Mouse (Mus musculus): ENCODE data around the gene Upb1. TPM values are rescaled to one million over a fixed set of nuclear protein-coding genes. Genes with fewer than 3 reads are reported as not detected.
"Not testable (repeated sequence)": the region's sequence is repeated elsewhere in the genome, so short reads cannot be mapped to it uniquely, and the experiment has no call there.

The Upb1 gene
- total RNA-seq, 1 experiment, result 0.62 TPM

DNA sequence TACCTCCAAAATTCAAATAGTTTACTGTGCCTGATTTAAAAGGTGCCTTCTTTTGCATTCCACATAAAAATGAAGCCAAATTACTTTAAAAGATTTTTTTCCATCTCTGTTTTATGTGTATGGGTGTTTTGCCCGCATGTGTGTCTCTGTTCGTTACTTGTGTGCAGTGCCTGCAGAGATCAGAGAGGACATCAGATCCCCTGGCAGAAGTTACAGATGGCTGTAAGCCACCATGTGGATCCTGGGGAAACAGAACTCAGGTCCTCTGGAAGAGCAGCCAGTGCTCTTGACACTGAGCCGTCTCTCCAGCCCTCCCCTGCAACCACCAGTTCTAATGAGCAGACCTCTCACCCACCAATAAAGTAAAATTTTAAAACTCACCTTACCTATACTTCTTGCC, 61.8 kb downstream of the Upb1 start:
- Histone ChIP-seq H3K9ac (ENCODE audit: insufficient read depth, low read depth, low read length, poor library complexity, severe bottlenecking) (no peak overlapping the region), H3K36me3 (ENCODE audit: control insufficient read depth, insufficient read depth, low read length, poor library complexity, severe bottlenecking) (no peaks in the 10 kb centered on the region), H3K9me3 (ENCODE audit: control insufficient read depth, insufficient read depth, low read depth, low read length) (no peaks in the 10 kb centered on the region), H3K4me1 (ENCODE audit: control insufficient read depth in 2 of 2, insufficient read depth in 2 of 2, low read length in 2 of 2, poor library complexity in 1 of 2) (no peaks in the 10 kb centered on the region), H3K4me3 (ENCODE audit: insufficient read depth in 1 of 2, low read depth in 1 of 2, low read length in 2 of 2, poor library complexity in 1 of 2, severe bottlenecking in 1 of 2) (no peak overlapping the region), H3K27ac (ENCODE audit: insufficient read depth, low read depth, low read length, poor library complexity, severe bottlenecking) (no peak overlapping the region)
- TF ChIP-seq HCFC1 (IDR thresholded peaks at IDR 0.05; ENCODE audit: borderline replicate concordance, insufficient read depth, low read length), result no peak
- TF ChIP-seq MAFK (IDR thresholded peaks at IDR 0.05; ENCODE audit: insufficient read depth, low read depth, low read length), result no peak
- TF ChIP-seq ZC3H11A (IDR thresholded peaks at IDR 0.05; ENCODE audit: borderline replicate concordance, low read depth, low read length), result no peak
- no peak for TF ChIP-seq ZNF384 (IDR thresholded peaks at IDR 0.05; ENCODE audit: low read depth, low read length)
- DNase-seq (ENCODE audit: low read depth, low spot score), result no peak
- in situ Hi-C loops (cut with MboI; ENCODE audit: low sequenced_read_pairs in 2 of 2, unreplicated experiment in 2 of 2), result no loop called here

DNA sequence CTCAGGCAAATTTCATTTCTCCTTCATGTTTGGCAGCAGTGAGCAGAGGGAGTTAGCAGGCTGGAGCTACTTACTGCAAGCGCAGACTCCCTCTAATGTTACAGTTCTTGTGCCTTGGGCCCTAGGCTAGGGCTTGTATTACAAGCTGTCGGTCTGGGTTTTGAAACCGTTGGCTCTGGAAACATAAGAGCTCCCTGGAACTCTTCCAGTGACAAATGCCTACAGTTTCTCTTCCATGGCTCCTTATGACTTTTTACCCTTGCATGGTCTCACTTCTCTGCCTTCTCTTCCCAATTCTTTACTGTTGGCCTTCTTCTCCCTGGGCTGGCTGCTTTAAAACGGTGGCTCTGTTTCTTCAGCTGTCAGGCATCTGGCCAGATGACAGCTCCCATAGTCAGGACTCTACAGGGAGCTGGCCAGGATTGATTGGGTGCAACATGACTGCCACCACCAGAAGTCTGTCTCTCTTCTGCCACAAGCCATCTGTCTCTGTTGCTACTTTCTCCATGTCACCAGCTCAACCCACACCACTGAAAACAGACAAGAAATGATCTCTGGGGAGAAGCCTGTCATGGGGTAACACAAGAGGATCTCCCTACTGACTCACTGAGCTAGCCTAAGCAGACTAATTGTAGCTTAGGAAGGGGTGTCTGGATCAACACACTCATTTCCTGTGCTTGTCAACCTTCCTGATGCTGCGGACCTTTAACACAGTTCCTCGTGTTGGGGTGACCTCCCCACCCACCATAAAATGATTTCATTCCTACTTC, 65.1 kb downstream of the Upb1 start:
- H3K9me3 ChIP-seq (ENCODE audit: control insufficient read depth, insufficient read depth, low read depth, low read length), result no peaks in the 10 kb centered on the region
- H3K4me1 ChIP-seq (ENCODE audit: control insufficient read depth in 2 of 2, insufficient read depth in 2 of 2, low read length in 2 of 2, poor library complexity in 1 of 2), result no peaks in the 10 kb centered on the region
- H3K36me3 ChIP-seq (ENCODE audit: control insufficient read depth, insufficient read depth, low read length, poor library complexity, severe bottlenecking), result no peaks in the 10 kb centered on the region
- no peak overlapping the region for H3K9ac ChIP-seq (ENCODE audit: insufficient read depth, low read depth, low read length, poor library complexity, severe bottlenecking)
- TF ChIP-seq ZC3H11A (IDR thresholded peaks at IDR 0.05; ENCODE audit: borderline replicate concordance, low read depth, low read length), result no peak
- TF ChIP-seq HCFC1 (IDR thresholded peaks at IDR 0.05; ENCODE audit: borderline replicate concordance, insufficient read depth, low read length), result no peak
- no peak for TF ChIP-seq CHD2 (IDR thresholded peaks at IDR 0.05; ENCODE audit: low read depth, low read length)
- TF ChIP-seq ZNF384 (IDR thresholded peaks at IDR 0.05; ENCODE audit: low read depth, low read length), result no peak
- no peak for TF ChIP-seq MAFK (IDR thresholded peaks at IDR 0.05; ENCODE audit: insufficient read depth, low read depth, low read length)
- no peak overlapping the region for H3K4me3 ChIP-seq (ENCODE audit: insufficient read depth in 1 of 2, low read depth in 1 of 2, low read length in 2 of 2, poor library complexity in 1 of 2, severe bottlenecking in 1 of 2)
- H3K27ac ChIP-seq (ENCODE audit: insufficient read depth, low read depth, low read length, poor library complexity, severe bottlenecking), result no peak overlapping the region
- in situ Hi-C loops (cut with MboI; ENCODE audit: low sequenced_read_pairs in 2 of 2, unreplicated experiment in 2 of 2), result no loop called here
- no peak for DNase-seq (ENCODE audit: low read depth, low spot score)

DNA sequence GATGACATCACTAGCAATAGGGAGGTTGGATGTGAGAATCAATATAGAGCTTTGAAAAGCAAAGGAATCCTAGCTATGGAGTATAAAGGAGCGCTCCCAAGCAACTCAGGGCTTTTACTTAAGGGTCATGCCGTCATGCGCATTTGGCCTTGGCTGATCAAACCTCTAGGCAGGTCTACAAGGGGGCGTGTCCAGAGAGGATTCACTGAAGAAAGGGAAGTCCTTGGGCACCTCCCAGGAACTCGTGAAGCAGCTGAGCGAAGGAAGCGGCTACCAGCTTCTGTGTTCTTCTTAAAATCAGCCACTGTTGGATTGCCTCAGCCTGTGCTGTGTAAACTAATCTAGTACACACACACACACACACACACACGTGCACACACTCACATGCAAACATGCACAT, 72.5 kb downstream of the Upb1 start:
- peak; percentile 34 for DNase-seq (ENCODE audit: low read depth, low spot score)
- H3K27ac ChIP-seq (ENCODE audit: insufficient read depth, low read depth, low read length, poor library complexity, severe bottlenecking), result no peak overlapping the region
- no peaks in the 10 kb centered on the region for H3K36me3 ChIP-seq (ENCODE audit: control insufficient read depth, insufficient read depth, low read length, poor library complexity, severe bottlenecking)
- in situ Hi-C loops (cut with MboI; ENCODE audit: low sequenced_read_pairs in 2 of 2, unreplicated experiment in 2 of 2), result no loop called here
- H3K9ac ChIP-seq (ENCODE audit: insufficient read depth, low read depth, low read length, poor library complexity, severe bottlenecking), result no peak overlapping the region
- TF ChIP-seq ZNF384 (IDR thresholded peaks at IDR 0.05; ENCODE audit: low read depth, low read length) (no peak), ZC3H11A (IDR thresholded peaks at IDR 0.05; ENCODE audit: borderline replicate concordance, low read depth, low read length) (no peak), MAFK (IDR thresholded peaks at IDR 0.05; ENCODE audit: insufficient read depth, low read depth, low read length) (no peak), HCFC1 (IDR thresholded peaks at IDR 0.05; ENCODE audit: borderline replicate concordance, insufficient read depth, low read length) (no peak), CHD2 (IDR thresholded peaks at IDR 0.05; ENCODE audit: low read depth, low read length) (no peak)
- H3K9me3 ChIP-seq (ENCODE audit: control insufficient read depth, insufficient read depth, low read depth, low read length), result no peaks in the 10 kb centered on the region
- H3K4me1 ChIP-seq (ENCODE audit: control insufficient read depth in 2 of 2, insufficient read depth in 2 of 2, low read length in 2 of 2, poor library complexity in 1 of 2), result 0 out of 4 replicates have a peak, but pooled peaks cover 0 to 2% of the 10 kb centered on the region in 2 experiments
- H3K4me3 ChIP-seq (ENCODE audit: insufficient read depth in 1 of 2, low read depth in 1 of 2, low read length in 2 of 2, poor library complexity in 1 of 2, severe bottlenecking in 1 of 2), result no peak overlapping the region

DNA sequence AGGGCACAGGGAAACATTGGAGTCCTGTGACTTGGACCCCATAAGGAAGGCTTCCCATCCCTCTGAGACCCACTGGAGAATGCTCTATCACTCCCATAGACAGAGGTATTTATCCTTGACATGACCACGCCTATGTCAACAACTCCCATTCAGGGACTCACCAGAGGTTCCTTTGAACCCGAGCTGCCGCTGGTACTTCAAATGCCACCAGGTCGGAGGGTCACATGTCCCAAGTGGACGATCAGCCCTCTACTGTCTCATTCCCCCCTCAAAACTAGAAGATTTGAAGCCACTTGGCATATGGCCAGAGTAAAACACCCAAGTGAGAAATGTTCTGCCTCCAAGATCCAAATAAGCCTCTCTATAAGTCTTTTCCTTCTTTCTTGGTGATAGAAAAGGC, 73.7 kb downstream of the Upb1 start:
- no peak overlapping the region for H3K27ac ChIP-seq (ENCODE audit: insufficient read depth, low read depth, low read length, poor library complexity, severe bottlenecking)
- H3K4me3 ChIP-seq (ENCODE audit: insufficient read depth in 1 of 2, low read depth in 1 of 2, low read length in 2 of 2, poor library complexity in 1 of 2, severe bottlenecking in 1 of 2), result no peak overlapping the region
- in situ Hi-C loops (cut with MboI; ENCODE audit: low sequenced_read_pairs in 2 of 2, unreplicated experiment in 2 of 2), result no loop called here
- DNase-seq (ENCODE audit: low read depth, low spot score), result no peak
- H3K9me3 ChIP-seq (ENCODE audit: control insufficient read depth, insufficient read depth, low read depth, low read length), result no peaks in the 10 kb centered on the region
- TF ChIP-seq HCFC1 (IDR thresholded peaks at IDR 0.05; ENCODE audit: borderline replicate concordance, insufficient read depth, low read length) (no peak), MAFK (IDR thresholded peaks at IDR 0.05; ENCODE audit: insufficient read depth, low read depth, low read length) (no peak)
- no peaks in the 10 kb centered on the region for H3K36me3 ChIP-seq (ENCODE audit: control insufficient read depth, insufficient read depth, low read length, poor library complexity, severe bottlenecking)
- H3K4me1 ChIP-seq (ENCODE audit: control insufficient read depth in 2 of 2, insufficient read depth in 2 of 2, low read length in 2 of 2, poor library complexity in 1 of 2), result 0 out of 4 replicates have a peak, but pooled peaks cover 0 to 2% of the 10 kb centered on the region in 2 experiments
- H3K9ac ChIP-seq (ENCODE audit: insufficient read depth, low read depth, low read length, poor library complexity, severe bottlenecking), result no peak overlapping the region

DNA sequence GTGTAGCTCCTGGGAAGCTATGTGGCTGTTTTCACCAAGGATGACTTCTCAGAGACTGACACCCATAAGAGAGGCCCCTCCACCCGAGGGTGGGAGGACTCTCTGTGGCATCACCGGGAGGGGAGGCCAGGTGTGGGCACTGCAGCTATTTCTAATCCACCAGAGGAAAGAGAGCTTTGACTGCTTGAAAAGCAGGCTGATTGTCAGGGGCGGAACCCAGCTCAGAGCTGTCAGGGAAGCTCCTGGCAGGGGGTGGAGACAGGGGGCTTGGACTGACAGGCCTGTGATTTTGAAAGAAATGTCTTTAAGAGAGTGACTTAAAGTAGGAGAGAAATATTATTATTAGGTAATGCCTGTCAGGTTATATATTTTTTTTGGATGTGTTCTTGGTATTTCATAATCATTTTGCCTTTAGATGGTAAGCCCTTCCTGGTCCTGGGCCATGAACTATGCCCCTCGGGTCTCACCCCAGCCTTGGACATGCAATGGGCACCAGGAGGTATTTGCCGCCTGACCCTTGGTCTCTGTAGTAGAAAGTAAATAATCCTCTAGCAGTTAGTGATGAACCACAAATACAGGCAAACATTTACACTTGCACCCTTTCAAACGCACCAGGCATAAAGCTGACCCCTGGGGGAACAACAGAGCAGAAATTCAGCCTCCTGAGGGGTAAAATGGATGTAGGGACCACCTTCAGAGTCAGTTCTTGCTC, 74.4 kb downstream of the Upb1 start:
- DNase-seq (ENCODE audit: low read depth, low spot score); H3K36me3 ChIP-seq (ENCODE audit: control insufficient read depth, insufficient read depth, low read length, poor library complexity, severe bottlenecking); H3K4me3 ChIP-seq (ENCODE audit: insufficient read depth in 1 of 2, low read depth in 1 of 2, low read length in 2 of 2, poor library complexity in 1 of 2, severe bottlenecking in 1 of 2); H3K4me1 ChIP-seq (ENCODE audit: control insufficient read depth in 2 of 2, insufficient read depth in 2 of 2, low read length in 2 of 2, poor library complexity in 1 of 2); H3K27ac ChIP-seq (ENCODE audit: insufficient read depth, low read depth, low read length, poor library complexity, severe bottlenecking); H3K9ac ChIP-seq (ENCODE audit: insufficient read depth, low read depth, low read length, poor library complexity, severe bottlenecking); in situ Hi-C loops (cut with MboI; ENCODE audit: low sequenced_read_pairs in 2 of 2, unreplicated experiment in 2 of 2); H3K9me3 ChIP-seq (ENCODE audit: control insufficient read depth, insufficient read depth, low read depth, low read length): not testable (repeated sequence)

Data from ES-E14 (cell line).